Mouse (Mus musculus): ENCODE results near the gene Enpep.

DNA sequence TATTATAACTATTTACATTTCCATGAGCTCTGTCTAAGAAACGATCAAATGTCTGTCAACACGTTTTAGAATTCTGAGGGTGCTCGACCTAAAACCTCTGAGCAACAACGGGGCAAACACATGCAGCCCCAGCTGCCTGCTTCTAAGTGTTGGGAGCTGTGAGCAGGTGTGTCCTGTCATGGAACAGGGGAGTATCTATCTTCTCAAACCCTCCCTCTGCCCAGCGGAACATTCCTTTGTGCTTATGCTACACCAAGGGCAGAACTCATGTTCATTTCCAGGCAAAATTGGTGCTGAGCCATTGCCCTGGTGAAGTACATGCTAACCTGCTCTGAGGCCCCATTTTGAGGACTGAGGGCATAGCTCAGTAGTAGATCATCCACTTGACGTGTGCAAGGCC, 10.9 kb downstream of the Enpep start:
- TF ChIP-seq CTCF (conservative IDR thresholded peaks at IDR 0.05; ENCODE audit: low read length) = no peak
- no peak for TF ChIP-seq POU5F1 (IDR thresholded peaks at IDR 0.05; ENCODE audit: borderline replicate concordance, low read length)

All from E14TG2a.4 (cell line).